Mouse (Mus musculus) ES-Bruce4 (cell line): ENCODE results near the gene Ece2. TPM values are rescaled to one million over a fixed set of nuclear protein-coding genes. Genes with fewer than 3 reads are reported as not detected.
"Not testable (repeated sequence)": the region's sequence is repeated elsewhere in the genome, so short reads cannot be mapped to it uniquely, and the experiment has no call there.

Experiments
- H3K27ac ChIP-seq: 2 replicates; pipeline ENCODE4 v1.5.1; 2012; ENCODE audit warnings: low read length, inconsistent platforms; ENCODE audit not compliant: insufficient read depth
- H3K27me3 ChIP-seq: 2 replicates; pipeline ENCODE4 v1.6.1; 2012; ENCODE audit warnings: mild to moderate bottlenecking, low read length, inconsistent platforms; ENCODE audit not compliant: control insufficient read depth, poor library complexity, insufficient read depth, severe bottlenecking
- H3K36me3 ChIP-seq: 2 replicates; pipeline ENCODE4 v1.6.1; 2012; ENCODE audit warnings: inconsistent platforms, mild to moderate bottlenecking, low read length, moderate library complexity; ENCODE audit not compliant: control insufficient read depth, poor library complexity, insufficient read depth, severe bottlenecking
- H3K4me1 ChIP-seq: one replicate; pipeline ENCODE4 v1.8.1; 2011; ENCODE audit warnings: low read length; ENCODE audit not compliant: control insufficient read depth, insufficient read depth
- H3K4me3 ChIP-seq: 2 replicates; pipeline ENCODE4 v1.5.1; 2011; ENCODE audit warnings: low read depth, mild to moderate bottlenecking, low read length
- H3K9ac ChIP-seq: 2 replicates; pipeline ENCODE4 v1.6.1; 2012; ENCODE audit warnings: low read depth, mild to moderate bottlenecking, inconsistent platforms; ENCODE audit not compliant: poor library complexity, severe bottlenecking
- H3K9me3 ChIP-seq: replicated peaks from 2 replicates; pipeline ENCODE4 v1.6.1; 2012; ENCODE audit warnings: mild to moderate bottlenecking, low read length, inconsistent platforms; ENCODE audit not compliant: control insufficient read depth, poor library complexity, insufficient read depth, severe bottlenecking
- CTCF ChIP-seq: IDR thresholded peaks from one replicate; pipeline ENCODE4 v1.8.1; 2011; ENCODE audit warnings: low read depth, low read length
- EP300 ChIP-seq: IDR thresholded peaks from 2 replicates; pipeline ENCODE4 v1.6.1; 2011; ENCODE audit warnings: low read depth, low read length; ENCODE audit not compliant: insufficient read depth
- POLR2A ChIP-seq: IDR thresholded peaks from one replicate; pipeline ENCODE4 v1.8.1; 2011; ENCODE audit warnings: low read length; ENCODE audit not compliant: insufficient read depth
- polyA plus RNA-seq: library from polyadenylated mRNA; stranded (reverse); fragments of >200 nt; gene quantifications from 2 replicates; pipeline ENCODE4 v1.2.4, GENCODE M21; 2011; ENCODE audit warnings: low read depth; ENCODE audit not compliant: missing spikeins, insufficient read depth, insufficient read length

Ece2 gene
- polyA plus RNA-seq, 1 experiment, result 3.4 TPM

GRCm38 (mm10) chr16:20642161-20642560 lies 12.5 kb downstream of the Ece2 start:
- no peaks in the 10 kb centered on the region for H3K36me3 ChIP-seq
- TF ChIP-seq POLR2A, result no peak
- peak; percentile 90 for TF ChIP-seq CTCF
- H3K9ac ChIP-seq, result no peak overlapping the region
- no peaks in the 10 kb centered on the region for H3K9me3 ChIP-seq
- H3K27ac ChIP-seq, result no peak overlapping the region
- no peak overlapping the region for H3K4me3 ChIP-seq
- H3K27me3 ChIP-seq, result no peaks in the 10 kb centered on the region
- H3K4me1 ChIP-seq, result no peaks in the 10 kb centered on the region

DNA sequence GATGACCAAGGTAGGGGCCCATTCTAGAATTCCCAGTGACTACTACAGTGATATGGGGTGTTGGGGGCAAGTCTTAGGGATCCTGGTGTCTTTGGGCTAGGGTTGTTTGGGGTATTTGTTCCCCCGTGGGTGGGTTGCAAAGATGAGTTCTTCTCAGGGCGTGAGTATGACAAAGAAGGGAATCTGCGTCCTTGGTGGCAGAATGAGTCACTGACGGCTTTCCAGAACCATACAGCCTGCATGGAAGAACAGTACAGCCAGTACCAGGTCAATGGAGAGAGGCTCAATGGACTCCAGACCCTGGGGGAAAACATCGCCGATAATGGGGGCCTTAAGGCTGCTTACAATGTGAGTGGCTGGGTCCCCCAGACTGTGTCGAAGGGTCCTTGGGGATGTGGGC lies 14.3 kb downstream of the Ece2 start:
- H3K36me3 ChIP-seq, result no peaks in the 10 kb centered on the region
- H3K27ac ChIP-seq, result no peak overlapping the region
- no peak for TF ChIP-seq EP300
- no peak for TF ChIP-seq CTCF
- TF ChIP-seq POLR2A, result no peak
- H3K4me1 ChIP-seq, result no peaks in the 10 kb centered on the region
- H3K4me3 ChIP-seq, result no peak overlapping the region
- H3K9me3 ChIP-seq, result no peaks in the 10 kb centered on the region
- H3K27me3 ChIP-seq, result no peaks in the 10 kb centered on the region
- H3K9ac ChIP-seq, result no peak overlapping the region

DNA sequence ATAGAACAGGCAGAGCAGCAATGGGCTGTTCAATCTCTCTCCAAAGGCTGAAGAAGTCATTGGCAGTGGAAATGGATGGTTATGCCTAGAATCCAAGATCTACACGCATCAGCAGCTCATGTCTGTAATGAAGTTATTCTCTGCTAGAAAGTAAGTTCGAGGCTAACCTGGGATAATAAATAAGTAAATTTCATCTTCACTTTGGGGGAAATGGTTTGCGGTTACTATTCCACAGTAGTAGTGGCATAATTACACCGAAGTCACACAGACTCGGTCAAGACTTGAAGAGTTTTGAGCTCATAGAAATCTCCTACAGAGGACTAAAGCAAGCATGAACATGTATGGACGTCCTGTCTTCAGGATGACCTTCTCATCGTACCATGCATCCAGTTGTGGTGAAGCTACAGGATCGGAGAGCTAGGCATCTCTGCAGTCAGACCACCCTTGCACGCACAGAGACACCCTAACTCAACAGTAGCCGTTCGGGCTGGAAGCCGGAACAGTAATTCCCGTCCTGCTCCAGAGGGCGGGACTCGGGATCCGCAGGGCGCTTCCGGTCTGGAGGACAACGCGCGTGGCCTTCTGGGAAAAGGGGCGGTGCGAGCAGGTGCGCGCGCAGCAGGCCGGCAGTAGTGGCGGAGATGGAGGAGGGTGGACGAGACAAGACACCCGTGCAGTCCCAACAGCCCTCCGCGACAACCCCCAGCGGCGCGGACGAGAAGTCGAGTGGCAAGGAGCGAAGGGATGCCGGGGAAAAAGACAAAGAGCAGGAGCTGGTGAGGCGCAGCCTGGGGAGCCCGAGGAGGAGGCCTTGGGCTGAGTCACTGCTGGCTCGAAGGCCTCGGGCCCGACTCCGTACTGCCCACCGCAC lies 21.7 kb downstream of the Ece2 start, which contains the start of gene Psmd2:
Gene Psmd2 (plus strand): TSS at position 577 of the 871 bp plus-strand sequence.
- H3K27ac ChIP-seq, result peak within 1 kb of the TSS; percentile 60
- H3K9me3 ChIP-seq, result no peaks in the 10 kb centered on the region
- H3K4me3 ChIP-seq, result peak within 1 kb of the TSS; percentile 92
- TF ChIP-seq EP300 (0 out of 2 replicates have a peak, but pooled peaks have one; percentile 28), CTCF (no peak), POLR2A (peak; percentile 95)
- no peaks in the 10 kb centered on the region for H3K27me3 ChIP-seq
- H3K9ac ChIP-seq, result peak within 1 kb of the TSS; percentile 67
- H3K36me3 ChIP-seq, result peaks cover 26% of the 10 kb centered on the region
- no peaks in the 10 kb centered on the region for H3K4me1 ChIP-seq

GRCm38 (mm10) chr16:20651947-20652310 lies 22.3 kb downstream of the Ece2 start:
- H3K27ac ChIP-seq, result no peak overlapping the region

GRCm38 (mm10) chr16:20653315-20653714 lies 23.7 kb downstream of the Ece2 start:
- H3K36me3 ChIP-seq, result peaks cover 46% of the 10 kb centered on the region
- TF ChIP-seq POLR2A (no peak), EP300 (no peak), CTCF (no peak)
- H3K9me3 ChIP-seq, result no peaks in the 10 kb centered on the region
- H3K4me3 ChIP-seq, result no peak overlapping the region
- no peaks in the 10 kb centered on the region for H3K27me3 ChIP-seq
- H3K27ac ChIP-seq, result no peak overlapping the region
- no peak overlapping the region for H3K9ac ChIP-seq
- H3K4me1 ChIP-seq, result no peaks in the 10 kb centered on the region

More at GRCm38 (mm10) chr16:20651947-20652310, 22.3 kb downstream of the Ece2 start:
- TF ChIP-seq CTCF (no peak), EP300 (no peak), POLR2A (no peak)
- H3K9ac ChIP-seq, result peak overlapping the region; percentile 67
- H3K27me3 ChIP-seq, result no peaks in the 10 kb centered on the region
- no peaks in the 10 kb centered on the region for H3K4me1 ChIP-seq
- peak overlapping the region; percentile 92 for H3K4me3 ChIP-seq
- H3K36me3 ChIP-seq, result peaks cover 32% of the 10 kb centered on the region
- H3K9me3 ChIP-seq, result no peaks in the 10 kb centered on the region

- Histone ChIP-seq H3K27me3 (no peaks in the 10 kb centered on the region), H3K36me3 (peaks cover 84% of the 10 kb centered on the region), H3K4me3 (no peak overlapping the region), H3K9me3 (no peaks in the 10 kb centered on the region), H3K27ac (no peak overlapping the region), H3K4me1 (no peaks in the 10 kb centered on the region), H3K9ac (no peak overlapping the region)
- TF ChIP-seq CTCF, result no peak
- no peak for TF ChIP-seq EP300
- no peak for TF ChIP-seq POLR2A
Measured at GRCm38 (mm10) chr16:20657661-20658060, 28.0 kb downstream of the Ece2 start.

GRCm38 (mm10) chr16:20668013-20668412 lies 38.4 kb downstream of the Ece2 start, which contains the start of gene Eif4g1:
TSS of gene Eif4g1 (plus strand) at chr16:20668313.
- not testable (repeated sequence) for H3K27me3 ChIP-seq, H3K4me1 ChIP-seq, H3K4me3 ChIP-seq, H3K9ac ChIP-seq, H3K27ac ChIP-seq, H3K36me3 ChIP-seq, H3K9me3 ChIP-seq
